Mouse (Mus musculus): Measurements from ENCODE around the gene Rdh19.

DNA sequence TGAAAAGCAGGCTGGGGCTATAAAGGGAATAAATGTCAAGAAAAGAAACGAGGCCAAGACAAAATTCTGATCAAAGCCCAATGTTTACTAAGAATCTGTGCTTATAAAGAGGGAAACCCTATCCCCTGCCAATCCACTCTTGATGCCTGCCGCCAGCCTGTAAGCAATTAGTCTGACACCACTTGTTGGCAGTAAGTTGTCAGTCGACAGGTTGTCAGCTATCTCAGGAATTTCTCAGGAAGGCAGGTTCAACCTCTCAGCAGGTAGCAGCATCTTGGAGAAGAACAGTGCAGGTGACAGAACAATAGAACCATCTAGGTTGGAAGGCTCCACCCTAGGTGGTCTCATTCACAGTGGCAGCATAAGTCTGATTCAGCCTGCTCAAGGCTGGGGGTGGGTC lies 20.6 kb upstream of the Rdh19 start:
- no peak for TF ChIP-seq CTCF (IDR thresholded peaks at IDR 0.05)
- no peak for TF ChIP-seq EP300 (IDR thresholded peaks at IDR 0.05)
